Mouse (Mus musculus) layer of hippocampus, postnatal 10 days (tissue): ENCODE measurements at regions not wholly inside any gene's neighbourhood (a gene's known extent, or its start where the extent isn't known, plus 50 kb on each side); places are given as distances from the start of the nearest gene placed in this dataset.

Source experiments
- DNase-seq, 2 experiments: peaks; one replicate each; pipeline ENCODE4 v3.0.0; 2021; ENCODE audit warnings: low spot score in 2 of 2

GRCm38 (mm10) chrX:145672776-145673175, 167.8 kb upstream of the Amot start:
- DNase-seq: peak; percentile 2 to 27

GRCm38 (mm10) chrX:145651647-145652046, 146.7 kb upstream of the Amot start:
- DNase-seq: no peak

GRCm38 (mm10) chrX:145619649-145620048, 114.7 kb upstream of the Amot start:
- no peak for DNase-seq

- DNase-seq: no peak
Measured at GRCm38 (mm10) chrX:145602085-145602484, 97.1 kb upstream of the Amot start.

GRCm38 (mm10) chrX:145590733-145591132, 85.8 kb upstream of the Amot start:
- no peak for DNase-seq

GRCm38 (mm10) chrX:145567528-145567927, 62.5 kb upstream of the Amot start:
- no peak for DNase-seq

GRCm38 (mm10) chrX:145567073-145567472, 62.1 kb upstream of the Amot start:
- no peak for DNase-seq

GRCm38 (mm10) chrX:145558881-145559280, 53.9 kb upstream of the Amot start:
- DNase-seq: no peak
